Mouse (Mus musculus) liver, postnatal 0 days (tissue): ENCODE measurements at regions not wholly inside any gene's neighbourhood (a gene's known extent, or its start where the extent isn't known, plus 50 kb on each side); places are given as distances from the start of the nearest gene placed in this dataset.

Experiments used
- CTCF ChIP-seq: sonication (generic); IDR thresholded peaks from 2 replicates; pipeline ENCODE4 v1.5.1; 2016; ENCODE audit warnings: antibody characterized with exemption, low read depth
- EP300 ChIP-seq: IDR thresholded peaks from 2 replicates; pipeline ENCODE4 v1.6.1; 2016; ENCODE audit warnings: antibody characterized with exemption, low read depth, mild to moderate bottlenecking

- TF ChIP-seq CTCF (no peak), EP300 (no peak)
Observed at GRCm38 (mm10) chr17:83978858-83979470, 131.2 kb upstream of the Haao start.
